15 mouse cellular contexts compared by ENCODE assay signal in the genomic region with DNA sequence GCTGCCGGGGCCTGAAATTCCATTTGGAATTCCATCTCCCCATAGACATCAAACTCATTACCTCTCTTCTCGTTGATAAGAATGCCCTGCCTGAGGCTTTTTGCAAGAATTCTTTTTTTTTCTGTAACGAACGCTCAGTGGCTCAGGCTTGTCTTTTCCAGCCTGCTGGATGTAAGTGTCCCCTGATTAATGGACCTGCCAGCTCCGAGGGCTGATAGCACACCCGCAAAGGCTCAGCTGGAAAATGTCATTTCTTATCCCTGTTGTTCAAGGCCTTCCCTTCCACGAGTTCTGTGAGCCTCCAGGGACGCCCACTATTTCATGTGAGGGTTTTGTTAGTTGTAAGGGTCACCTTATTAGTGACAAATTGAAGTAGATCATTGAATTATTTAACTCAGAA. TPM values are rescaled to one million over a fixed set of nuclear protein-coding genes. Genes with fewer than 3 reads are reported as not detected.
DNase-seq lines count a peak whose midpoint lies in the region; ATAC-seq lines count a peak whose summit lies in the region.
"Had no signal": no experiment of that assay in that cellular context is flagged by ENCODE, and none has a peak within 500 bp of the region (broad histone marks: within the 10 kb centered on the region; RNA-seq: fewer than 3 reads in every experiment).

No protein-coding gene starts in this region.

- H3K36me3 ChIP-seq in hindbrain, embryonic 14.5 days (replicated peaks; ENCODE audit: control insufficient read depth, insufficient read depth) = no peaks in the 10 kb centered on the region
- no peaks in the 10 kb centered on the region for H3K36me3 ChIP-seq in neural tube, embryonic 12.5 days

- no peaks in the 10 kb centered on the region for H3K9me3 ChIP-seq in hindbrain, embryonic 14.5 days (ENCODE audit: control insufficient read depth, low read length)
- no peaks in the 10 kb centered on the region for H3K9me3 ChIP-seq in neural tube, embryonic 12.5 days

- 10% methylated on average over 8 of the region's 8 CpGs for WGBS in hindbrain, embryonic 14.5 days
- WGBS in neural tube, embryonic 12.5 days = 16% methylated on average over 8 of the region's 8 CpGs

- H3K4me3 ChIP-seq in hindbrain, embryonic 14.5 days (replicated peaks; ENCODE audit: low read length) = no peak overlapping the region
- no peak overlapping the region for H3K4me3 ChIP-seq in neural tube, embryonic 12.5 days
- H3K4me3 ChIP-seq: erythroblast, embryonic 14.5 days; left cerebral cortex, adult 2 months; myocyte had no signal

- DNase-seq in adrenal gland, adult 2 months = peak; percentile 70
- no peak for DNase-seq in adrenal gland, postnatal 4 days (ENCODE audit: low spot score in 2 of 2)
- peak; percentile 26 for DNase-seq in kidney, postnatal 10 days
- no peak for DNase-seq in kidney, adult 11 months
- DNase-seq in hindbrain, embryonic 14.5 days (ENCODE audit: low spot score) = peak; percentile 74
- no peak for DNase-seq in thymus, postnatal 36 days
- DNase-seq in spleen, postnatal 4 days (ENCODE audit: low spot score in 2 of 2) = no peak
- DNase-seq: cerebellum, adult 9-11 months; gastrocnemius, postnatal 36 days; lung, postnatal 14 days; right cerebral cortex, postnatal 25 days had no signal

- H3K4me1 ChIP-seq in hindbrain, embryonic 14.5 days (replicated peaks; ENCODE audit: control insufficient read depth, insufficient read depth, low read length) = peaks cover 14% of the 10 kb centered on the region
- H3K4me1 ChIP-seq in neural tube, embryonic 12.5 days = peaks cover 13% of the 10 kb centered on the region

- ATAC-seq in hindbrain, embryonic 14.5 days (ENCODE audit: low FRiP score) = peak; percentile 79
- ATAC-seq in neural tube, embryonic 12.5 days (ENCODE audit: low FRiP score, low read depth) = peak; percentile 64

- no peaks in the 10 kb centered on the region for H3K27me3 ChIP-seq in hindbrain, embryonic 14.5 days (ENCODE audit: control insufficient read depth, insufficient read depth, low read length)
- no peaks in the 10 kb centered on the region; the same call in 1 of the 2 replicates for H3K27me3 ChIP-seq in neural tube, embryonic 12.5 days (replicated peaks)

- peak overlapping the region; percentile 82 for H3K27ac ChIP-seq in hindbrain, embryonic 14.5 days
- peak overlapping the region; percentile 64; the same call in 1 of the 2 replicates for H3K27ac ChIP-seq in neural tube, embryonic 12.5 days
- H3K27ac ChIP-seq: left cerebral cortex, adult 2 months had no signal

- H3K4me2 ChIP-seq in hindbrain, embryonic 14.5 days (replicated peaks) = no peak overlapping the region
- H3K4me2 ChIP-seq in neural tube, embryonic 12.5 days (replicated peaks) = no peak overlapping the region

- H3K9ac ChIP-seq in hindbrain, embryonic 14.5 days = peak overlapping the region; percentile 13; the same call in 1 of the 2 replicates
- H3K9ac ChIP-seq in neural tube, embryonic 12.5 days = no peak overlapping the region

RNA-seq across cellular contexts. Expression of gene Kifc3, which starts 3.3 kb away (rescaled TPM):
- total RNA-seq in adrenal gland, adult 2 months (2021) = 100 to 1,000 TPM; 134 to 144 TPM
- 268 and 330 TPM in 2 replicates for polyA plus RNA-seq in adrenal gland, adult 2 months (2012; rRNA removed)
- 100 to 1,000 TPM; 116 to 117 TPM for total RNA-seq in adrenal gland, postnatal 4 days (2021)
- polyA plus RNA-seq in hindbrain, embryonic 14.5 days (2014; fragmentation: Nextera tagmentation; extraction: Ambion mirVana) = 22.0 and 24.2 TPM in 2 replicates
- polyA plus RNA-seq in neural tube, embryonic 12.5 days (2016; fragmentation: Nextera tagmentation; extraction: Ambion mirVana) = 12.8 and 15.0 TPM in 2 replicates

Comparison
In these comparisons a context has a peak if more than half of its experiments do, and no peak if none do; other contexts are left out.
1. DNase-seq: peak in adrenal gland, adult 2 months (single experiment), kidney, postnatal 10 days (single experiment) and hindbrain, embryonic 14.5 days (single experiment); none in adrenal gland, postnatal 4 days (0 of 2), kidney, adult 11 months (single experiment), thymus, postnatal 36 days (0 of 2) and spleen, postnatal 4 days (0 of 2).
2. RNA of gene Kifc3, which starts 3.3 kb away (polyA plus RNA-seq): 268 to 330 TPM in adrenal gland, adult 2 months; 22.0 to 24.2 TPM in hindbrain, embryonic 14.5 days and 12.8 to 15.0 TPM in neural tube, embryonic 12.5 days; every median in the first group is over 10 times any median in the second.